13 mouse cellular contexts compared by ENCODE assay signal in genomic region chr8:10606028-10606815, GRCm38 (mm10).
A peak's percentile ranks its signal among the peaks of the same experiment; 100 is the strongest.
DNase-seq lines count a peak whose midpoint lies in the region; ATAC-seq lines count a peak whose summit lies in the region.
"Had no signal": no experiment of that assay in that cellular context is flagged by ENCODE, and none has a peak within 500 bp of the region (broad histone marks: within the 10 kb centered on the region; RNA-seq: fewer than 3 reads in every experiment).

No protein-coding gene starts in this region.

- ATAC-seq in kidney, embryonic 14.5 days (ENCODE audit: low FRiP score, low TSS enrichment): peak; percentile 80

- peak overlapping the region; percentile 33; the same call in 1 of the 2 replicates for H3K27ac ChIP-seq in kidney, embryonic 14.5 days (ENCODE audit: low read depth, low read length)
- H3K27ac ChIP-seq: embryonic facial prominence, embryonic 10.5 days; forebrain, embryonic 12.5 days; hindbrain, embryonic 14.5 days; liver, embryonic 13.5 days had no signal

- 5% methylated on average over 12 of the region's 12 CpGs for WGBS in kidney, embryonic 14.5 days

- intact Hi-C loops in left cerebral cortex, postnatal 14 days (cut with DNase I): no loop called here

- no peak for DNase-seq in kidney, adult 11 months
- peak; percentile 63 for DNase-seq in MN1 (ENCODE audit: low spot score)
- DNase-seq in embryo, embryonic 11.5 days (ENCODE audit: low read depth, low spot score): peak; percentile 26
- DNase-seq in neural tube, embryonic 10.5 days (ENCODE audit: extremely low spot score, low spot score): peak; percentile 41
- no peak for DNase-seq in right cerebral cortex, postnatal 36 days (ENCODE audit: low spot score in 2 of 2)
- DNase-seq in left cerebral cortex, postnatal 14 days (ENCODE audit: low spot score in 2 of 2): no peak
- DNase-seq: liver, embryonic 13.5 days; thymus, adult 2 months had no signal

- no peak overlapping the region for H3K4me3 ChIP-seq in kidney, embryonic 14.5 days (ENCODE audit: low read length)
- H3K4me3 ChIP-seq: embryonic facial prominence, embryonic 10.5 days; forebrain, embryonic 12.5 days; liver, embryonic 13.5 days had no signal

- no peaks in the 10 kb centered on the region for H3K36me3 ChIP-seq in kidney, embryonic 14.5 days (ENCODE audit: control insufficient read depth, insufficient read depth, low read length)
- H3K36me3 ChIP-seq: embryonic facial prominence, embryonic 10.5 days; forebrain, embryonic 12.5 days; liver, embryonic 13.5 days had no signal

- no peak overlapping the region for H3K4me2 ChIP-seq in kidney, embryonic 14.5 days (replicated peaks; ENCODE audit: low read depth, low read length)
- H3K4me2 ChIP-seq: forebrain, embryonic 12.5 days; hindbrain, embryonic 14.5 days; liver, embryonic 13.5 days; midbrain, embryonic 11.5 days had no signal

- H3K4me1 ChIP-seq in kidney, embryonic 14.5 days (ENCODE audit: control insufficient read depth, insufficient read depth, low read length): peaks cover 19% of the 10 kb centered on the region; the same call in 1 of the 2 replicates

- H3K9ac ChIP-seq in kidney, embryonic 14.5 days (ENCODE audit: low read depth, low read length): no peak overlapping the region
- H3K9ac ChIP-seq: forebrain, embryonic 12.5 days; hindbrain, embryonic 14.5 days; liver, embryonic 13.5 days had no signal

- no peaks in the 10 kb centered on the region for H3K27me3 ChIP-seq in kidney, embryonic 14.5 days (ENCODE audit: control insufficient read depth, insufficient read depth, low read length)
- H3K27me3 ChIP-seq: liver, embryonic 13.5 days had no signal

- H3K9me3 ChIP-seq in kidney, embryonic 14.5 days (ENCODE audit: control insufficient read depth, low read length): no peaks in the 10 kb centered on the region
- H3K9me3 ChIP-seq: embryonic facial prominence, embryonic 10.5 days; forebrain, embryonic 12.5 days; liver, embryonic 13.5 days had no signal

Comparison
In these comparisons a context has a peak if more than half of its experiments do, and no peak if none do; other contexts are left out.
1. DNase-seq: peak in MN1 (single experiment), embryo, embryonic 11.5 days (single experiment) and neural tube, embryonic 10.5 days (single experiment); none in kidney, adult 11 months (single experiment), right cerebral cortex, postnatal 36 days (0 of 2) and left cerebral cortex, postnatal 14 days (0 of 2).